Mouse (Mus musculus) gastrocnemius, postnatal 14 days (tissue): ENCODE data around the gene Acvr2b. TPM values are rescaled to one million over a fixed set of nuclear protein-coding genes. Genes with fewer than 3 reads are reported as not detected.
"Not testable (repeated sequence)": the region's sequence is repeated elsewhere in the genome, so short reads cannot be mapped to it uniquely, and the experiment has no call there.

Source experiments
- DNase-seq: peaks from one replicate; pipeline ENCODE4 v3.0.0; 2021; ENCODE audit warnings: mixed read lengths
- intact Hi-C: fragments of 180-260 bp; cut with DNase I; formaldehyde crosslinking; loops from one replicate; pipeline ENCODE4 v1.15.1; 2025; ENCODE audit warnings: low total_unique reads
- long read RNA-seq, 2 experiments: library from polyadenylated mRNA; stranded (forward); transcript quantifications; one replicate each; pipeline ENCODE4 v2.0.0; 2021
- total RNA-seq, 2 experiments: library from RNA; stranded (reverse); gene quantifications; 2 replicates each; pipeline ENCODE4 v1.2.3; 2021

Acvr2b gene
- total RNA-seq, result 1 to 10 TPM; 6.5 to 7.3 TPM
- long read RNA-seq, experiment 1, partial matches to known transcripts, result 2 of 8 reads
- long read RNA-seq, experiment 1, other reads (novel, unspliced or antisense), result 4 of 8 reads
- long read RNA-seq, experiment 2, transcript Acvr2b-205 (11 exons, 3,175 nt), result major isoform, 5 of 10 reads
- long read RNA-seq, experiment 2, partial matches to known transcripts, result 1 of 10 reads
- long read RNA-seq, experiment 2, other reads (novel, unspliced or antisense), result 4 of 10 reads

DNA sequence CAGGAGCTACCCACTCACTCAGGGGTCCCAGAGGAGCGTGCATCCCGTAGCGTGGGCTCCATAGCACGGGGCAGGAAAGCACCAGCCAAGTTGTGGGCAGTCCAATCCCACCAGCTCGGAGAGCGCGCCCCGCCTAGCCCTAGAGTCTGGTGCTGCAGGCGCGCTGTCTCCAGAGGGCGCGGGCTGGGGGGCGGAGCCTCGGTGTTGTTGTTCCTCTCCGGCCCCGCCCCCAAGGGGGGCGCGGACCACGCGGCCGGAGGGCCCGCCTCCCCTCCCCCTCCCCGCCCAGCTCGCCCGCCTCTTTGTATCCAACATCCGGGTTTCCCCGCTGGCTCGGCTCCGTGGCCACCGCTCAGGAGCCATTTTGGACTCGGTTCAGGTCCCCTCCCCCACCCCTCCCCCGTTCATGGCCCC lies at the start of gene Acvr2b:
Gene Acvr2b (plus strand): TSS at position 318 of the 414 bp plus-strand sequence.
- intact Hi-C loops, result no loop called here

DNA sequence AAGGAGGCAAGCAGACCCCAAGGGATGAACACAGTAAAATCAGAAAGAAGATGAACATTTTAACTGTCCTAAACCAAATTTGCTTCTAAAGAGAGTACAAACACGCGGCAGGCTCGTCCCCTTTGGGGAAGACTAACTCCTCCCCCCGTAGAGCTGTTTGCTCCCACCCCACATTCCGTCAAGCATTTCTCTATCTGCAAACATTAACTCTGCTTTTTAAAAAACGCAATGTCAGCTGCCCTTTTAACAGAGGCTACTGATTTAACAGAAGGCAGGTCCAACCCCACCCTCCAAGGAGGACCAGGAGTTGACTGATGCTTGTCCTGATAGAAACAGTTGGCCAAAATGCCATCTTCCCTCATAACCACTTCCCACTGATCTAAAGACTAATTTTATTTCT lies 48.0 kb upstream of the Acvr2b start:
- DNase-seq, result no peak
- intact Hi-C loops, result loop anchor here (10.0 kb wide), 1 partner anchor 199 kb away; the partner anchor contains the start of genes Acaa1b and Gm47289

More for the DNA sequence above, at the start of gene Acvr2b:
- DNase-seq, result peak; percentile 96

DNA sequence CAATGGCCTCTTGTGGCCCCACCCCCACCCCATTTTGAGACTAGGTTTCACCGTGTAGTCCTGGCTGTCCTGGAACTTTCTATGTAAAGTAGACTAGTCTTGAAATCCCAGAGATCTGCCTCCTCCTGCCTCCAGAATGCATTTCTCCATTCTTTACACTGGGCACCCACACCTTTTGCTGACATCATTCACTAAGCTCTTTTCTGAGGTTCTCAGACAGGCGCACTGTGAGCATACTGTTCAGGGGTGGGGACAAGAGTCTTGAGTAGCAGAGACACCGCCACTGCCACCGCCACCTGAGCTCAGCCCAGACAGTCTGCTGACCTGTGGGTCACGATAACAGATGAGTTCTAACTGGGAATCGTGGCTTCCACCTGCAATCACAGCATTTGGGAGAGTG lies 46.0 kb upstream of the Acvr2b start:
- intact Hi-C loops, result loop anchor here (10.0 kb wide), 1 partner anchor 201 kb away; the partner anchor contains the start of genes Acaa1b and Gm47289
- no peak for DNase-seq

DNA sequence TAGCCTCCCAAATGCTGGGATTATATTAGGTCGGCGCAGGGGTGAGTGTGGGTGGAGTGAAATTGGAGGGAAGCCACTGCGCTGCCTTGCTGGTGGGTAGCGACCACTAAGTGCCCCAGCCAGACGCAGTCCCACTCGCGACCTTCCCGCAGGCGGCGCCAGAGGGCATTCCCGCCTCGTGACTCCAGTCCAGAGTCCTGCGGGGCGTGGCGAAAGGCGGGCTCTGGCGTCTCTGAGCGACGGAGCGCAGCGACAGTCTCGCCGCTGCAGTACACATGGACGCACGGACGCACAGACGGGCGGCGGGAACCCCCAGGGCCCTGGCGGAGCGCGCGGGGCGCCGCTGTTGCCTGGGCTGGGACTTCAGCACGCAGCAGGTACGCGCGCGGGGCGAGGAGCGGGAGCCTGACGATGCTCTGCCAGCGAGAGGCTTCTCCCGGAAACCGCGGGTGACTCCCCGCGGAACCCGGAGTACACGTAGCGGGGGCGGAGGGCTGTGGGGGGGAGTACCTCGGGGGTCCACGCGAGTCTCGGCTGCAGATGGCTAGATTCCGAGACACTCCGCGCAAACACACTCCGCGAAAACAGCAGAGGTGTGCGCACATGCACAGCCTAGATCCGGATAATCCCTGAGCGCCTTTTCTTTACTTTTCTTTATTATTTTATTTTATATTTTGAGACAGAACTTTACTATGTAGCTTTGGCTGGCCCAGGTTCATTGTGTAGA lies 44.4 kb upstream of the Acvr2b start, which contains the start of gene Xylb:
Gene Xylb (plus strand): TSS at position 51 of the 727 bp plus-strand sequence.
- peak; percentile 92 for DNase-seq
- intact Hi-C loops, result loop anchor here (10.0 kb wide), 1 partner anchor 203 kb away; the partner anchor contains the start of genes Acaa1b and Gm47289

DNA sequence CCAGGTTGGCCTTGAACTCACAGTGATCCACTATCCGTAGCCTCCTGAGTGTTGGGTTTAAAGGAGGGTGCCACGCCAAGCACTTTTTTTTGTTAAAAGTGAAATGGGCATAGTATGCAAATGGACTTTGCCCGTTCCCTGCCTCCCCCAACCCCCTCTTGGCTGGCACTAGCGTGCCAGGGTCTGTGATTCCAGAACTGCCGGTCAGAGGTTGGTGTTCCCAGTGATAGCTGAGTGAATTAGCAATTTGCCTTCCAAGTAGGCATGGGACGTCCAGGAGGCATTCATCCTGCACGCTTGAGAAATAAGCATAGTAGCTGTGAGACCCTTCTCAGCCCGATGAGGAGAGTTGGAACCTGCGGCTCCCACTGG lies 43.9 kb upstream of the Acvr2b start:
- no peak for DNase-seq
- intact Hi-C loops, result loop anchor here (10.0 kb wide), 1 partner anchor 203 kb away; the partner anchor contains the start of genes Acaa1b and Gm47289

DNA sequence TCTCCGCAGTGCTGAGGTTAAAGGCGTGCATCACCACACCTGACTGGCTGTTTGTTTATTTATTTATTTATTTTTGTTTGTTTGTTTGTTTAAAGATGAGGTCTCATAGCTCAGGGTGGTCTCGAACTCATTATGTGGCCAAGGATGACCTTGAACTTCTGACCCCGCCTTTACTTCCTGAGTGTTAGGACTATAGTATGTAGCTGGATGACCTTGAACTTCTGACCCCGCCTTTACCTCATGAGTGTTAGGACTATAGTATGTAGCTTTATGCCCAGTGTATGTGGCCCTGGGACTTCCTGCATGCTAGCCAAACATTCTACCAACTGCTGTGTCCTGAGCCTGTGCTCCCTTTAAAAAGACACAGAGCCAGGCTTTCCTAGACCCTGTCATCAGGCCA lies 40.5 kb upstream of the Acvr2b start:
- DNase-seq, result no peak
- intact Hi-C loops, result loop anchor here (5.0 kb wide), 1 partner anchor 71 kb away; no protein-coding TSS in a partner anchor

DNA sequence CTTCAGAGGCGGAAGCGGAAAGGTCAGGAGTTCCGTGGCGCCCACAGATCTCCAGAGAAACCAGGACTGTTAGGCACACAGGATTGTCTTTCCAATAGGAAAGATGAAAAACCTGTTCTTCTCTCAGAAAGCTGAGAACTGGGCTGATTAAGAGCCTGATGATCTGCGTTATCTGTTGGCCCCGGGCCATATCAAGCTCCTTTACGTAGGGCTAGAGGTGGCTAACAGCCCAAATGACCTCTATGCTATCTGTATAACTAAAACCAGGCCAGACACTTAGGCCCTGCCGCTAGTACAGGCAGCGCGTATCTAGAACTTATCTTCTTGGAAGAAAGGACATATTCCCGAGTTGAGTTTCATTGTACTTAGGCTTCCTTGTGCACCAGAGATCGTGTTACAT lies 38.7 kb upstream of the Acvr2b start:
- no peak for DNase-seq
- intact Hi-C loops, result loop anchor here (5.0 kb wide), 1 partner anchor 69 kb away; no protein-coding TSS in a partner anchor

DNA sequence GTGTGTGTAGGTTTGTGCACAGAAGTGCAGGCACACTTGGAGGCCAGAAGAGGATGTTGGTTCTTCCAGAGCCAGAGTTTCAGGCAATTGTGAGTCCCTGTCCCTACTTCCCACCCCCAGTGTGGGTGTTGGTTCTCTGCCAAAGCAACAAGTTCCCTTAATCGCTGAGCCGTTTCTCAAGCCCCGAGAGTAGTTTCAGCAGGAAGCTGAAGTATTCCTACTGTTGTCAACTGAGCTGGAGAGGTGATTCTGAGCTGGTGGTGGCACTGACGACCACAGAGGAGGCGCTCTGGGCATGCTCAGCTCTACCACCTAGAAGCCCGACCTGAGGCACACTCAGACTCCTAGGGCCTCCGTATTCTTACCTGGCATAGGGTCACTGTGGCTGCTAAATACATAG lies 36.6 kb upstream of the Acvr2b start, which contains the start of gene Slc22a14:
Gene Slc22a14 (minus strand): TSS at position 270 of the 400 bp plus-strand sequence.
- no peak for DNase-seq
- intact Hi-C loops, result no loop called here

DNA sequence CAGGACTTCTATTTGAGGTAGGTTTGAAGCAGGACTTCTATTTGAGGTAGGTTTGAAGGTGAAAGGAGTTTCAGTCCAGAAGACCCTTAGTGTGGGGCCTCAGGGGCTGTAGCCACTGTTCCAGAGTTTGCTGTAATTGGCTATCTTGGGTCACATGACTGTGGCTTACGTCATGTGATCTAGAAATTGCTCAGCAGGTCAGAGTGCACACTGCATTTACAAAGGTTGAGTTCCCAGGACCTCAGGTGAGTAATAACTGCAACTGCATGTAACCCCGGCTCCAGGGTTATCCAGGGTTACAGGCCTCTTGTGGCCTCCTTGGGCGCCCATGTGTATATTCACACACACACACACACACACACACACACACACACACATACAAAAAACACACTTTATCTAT lies 33.6 kb upstream of the Acvr2b start:
- intact Hi-C loops, result no loop called here
- DNase-seq, result no peak

DNA sequence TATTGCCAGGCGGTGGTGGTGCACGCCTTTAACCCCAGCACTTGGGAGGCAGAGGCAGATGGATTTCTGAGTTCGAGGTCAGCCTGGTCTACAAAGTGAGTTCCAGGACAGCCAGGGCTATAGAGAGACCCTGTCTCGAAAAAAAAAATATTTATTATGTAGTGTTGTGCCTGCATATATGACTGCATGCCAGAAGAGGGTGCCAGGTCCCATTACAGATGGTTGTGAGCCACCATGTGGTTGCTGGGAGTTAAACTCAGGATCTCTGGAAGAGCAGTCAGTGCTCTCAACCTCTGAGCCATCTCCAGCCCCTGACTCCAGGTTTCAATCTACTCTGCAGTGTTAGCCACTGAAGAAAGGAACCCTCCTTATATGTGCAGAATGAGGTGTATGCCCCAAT lies 31.1 kb upstream of the Acvr2b start:
- DNase-seq, intact Hi-C loops: not testable (repeated sequence)

DNA sequence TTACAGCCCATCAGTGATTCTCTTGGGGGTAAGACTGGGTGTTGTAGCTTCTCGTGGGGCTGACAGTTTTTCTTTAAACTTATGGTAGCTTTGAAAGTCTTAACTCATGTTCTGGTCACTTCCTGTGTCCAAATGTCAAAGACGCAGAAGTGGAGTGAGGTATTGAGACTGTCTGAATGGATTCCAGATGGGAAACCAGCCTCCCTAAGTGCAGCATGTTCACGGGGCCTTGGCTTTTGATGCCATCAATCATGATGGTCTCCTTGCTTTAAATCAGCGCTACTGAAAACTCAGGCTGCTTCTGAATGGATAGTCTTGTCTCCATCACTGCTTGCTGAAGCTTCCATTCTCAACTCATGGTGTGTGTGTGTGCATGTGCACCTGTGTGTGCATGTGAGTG lies 30.7 kb upstream of the Acvr2b start:
- DNase-seq, result no peak
- intact Hi-C loops, result no loop called here

DNA sequence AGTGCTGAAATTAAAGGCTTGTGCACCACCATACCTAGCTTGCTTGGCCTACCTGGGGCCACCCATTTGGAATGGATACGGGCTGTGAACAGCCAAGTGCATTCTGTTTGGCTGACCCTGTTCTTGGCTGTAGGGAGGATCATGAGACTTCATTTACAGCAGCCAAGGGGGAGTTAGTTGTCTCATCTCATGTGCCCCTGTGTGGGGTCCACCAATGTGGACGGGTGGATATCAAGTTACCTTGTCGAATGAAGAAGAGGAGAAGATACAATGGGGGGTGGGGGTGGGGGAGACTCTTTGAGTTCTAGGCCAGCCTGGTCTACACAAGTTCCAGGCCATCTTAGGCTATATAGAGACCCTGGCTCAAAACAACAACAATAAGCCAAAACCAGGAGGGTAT lies 26.9 kb upstream of the Acvr2b start:
- DNase-seq, result no peak
- intact Hi-C loops, result no loop called here

DNA sequence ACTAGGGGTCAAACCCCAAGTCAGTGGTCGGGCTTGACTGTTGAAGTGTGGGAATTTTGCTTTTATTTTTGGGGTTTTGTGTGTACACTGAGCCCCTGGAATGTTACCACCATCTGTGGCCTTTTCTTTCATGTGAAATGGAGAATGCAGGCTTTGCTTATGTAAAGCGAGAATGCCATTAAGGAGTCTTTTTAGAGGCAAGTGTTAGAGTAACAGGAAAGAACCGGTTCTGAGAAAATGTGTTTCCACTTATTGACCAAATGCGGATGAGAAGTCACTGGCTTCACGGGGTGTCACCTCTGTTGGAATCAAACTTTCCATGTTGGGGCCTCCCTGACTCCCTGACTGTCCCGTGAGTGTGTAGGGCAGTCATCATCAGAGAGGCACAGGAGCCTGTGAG lies 26.4 kb upstream of the Acvr2b start:
- DNase-seq, result no peak
- intact Hi-C loops, result no loop called here

DNA sequence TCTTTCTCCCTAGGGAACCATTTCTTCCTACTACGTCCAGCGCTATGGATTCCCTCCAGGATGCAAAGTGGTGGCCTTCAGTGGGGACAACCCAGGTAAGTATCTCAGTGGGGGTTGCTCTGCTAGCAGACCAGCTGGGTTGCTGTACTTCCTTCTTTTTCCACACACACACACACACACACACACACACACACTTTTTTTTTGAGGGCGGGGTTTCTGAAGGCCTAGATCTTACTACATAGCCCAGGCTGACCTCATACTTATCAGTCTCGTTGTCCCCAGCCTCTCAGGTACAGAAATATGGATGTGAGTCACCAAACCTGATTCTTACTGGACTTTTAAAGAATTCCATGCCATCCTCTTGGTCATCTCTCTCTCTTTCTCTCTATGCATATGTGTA lies 23.7 kb upstream of the Acvr2b start:
- DNase-seq, result no peak
- intact Hi-C loops, result no loop called here

DNA sequence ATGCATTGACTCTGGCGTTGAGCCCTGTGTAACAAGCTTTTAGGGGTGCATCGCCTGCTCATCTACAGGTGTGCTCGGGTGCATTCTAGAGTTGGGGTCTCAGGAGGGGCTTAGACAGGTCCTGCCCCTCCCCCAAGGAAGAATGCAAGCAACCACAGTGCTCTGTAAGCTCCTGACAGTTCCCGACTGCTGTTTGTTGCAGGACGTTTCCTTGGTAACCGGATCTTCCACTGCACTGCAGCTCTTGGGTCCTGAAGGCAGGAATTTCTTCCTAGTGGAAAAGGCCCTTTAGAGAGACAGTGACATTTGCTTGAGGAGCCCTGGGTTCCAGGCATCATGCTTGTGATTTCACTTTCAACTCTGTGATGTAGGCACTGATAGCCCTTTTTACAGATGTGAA lies 19.3 kb upstream of the Acvr2b start:
- intact Hi-C loops, result no loop called here
- no peak for DNase-seq

DNA sequence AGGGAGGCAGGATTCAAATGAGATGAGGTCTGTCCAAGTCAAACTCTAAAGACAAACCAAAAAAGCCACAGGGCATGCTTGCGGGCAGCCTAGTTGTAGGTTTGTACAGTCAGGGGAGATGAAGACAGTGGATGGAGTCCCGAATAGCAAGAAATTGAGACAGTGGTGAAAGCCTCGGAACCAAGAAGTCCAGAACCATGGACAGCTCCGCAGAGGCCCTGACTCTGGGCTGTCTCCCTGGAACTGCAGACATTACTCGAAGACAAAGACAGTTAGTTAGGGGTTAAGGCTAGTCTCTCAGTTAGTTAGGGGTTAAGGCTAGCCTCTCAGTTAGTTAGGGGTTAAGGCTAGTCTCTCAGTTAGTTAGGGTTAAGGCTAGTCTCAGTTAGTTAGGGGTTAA lies 13.0 kb upstream of the Acvr2b start:
- intact Hi-C loops, result no loop called here
- no peak for DNase-seq

DNA sequence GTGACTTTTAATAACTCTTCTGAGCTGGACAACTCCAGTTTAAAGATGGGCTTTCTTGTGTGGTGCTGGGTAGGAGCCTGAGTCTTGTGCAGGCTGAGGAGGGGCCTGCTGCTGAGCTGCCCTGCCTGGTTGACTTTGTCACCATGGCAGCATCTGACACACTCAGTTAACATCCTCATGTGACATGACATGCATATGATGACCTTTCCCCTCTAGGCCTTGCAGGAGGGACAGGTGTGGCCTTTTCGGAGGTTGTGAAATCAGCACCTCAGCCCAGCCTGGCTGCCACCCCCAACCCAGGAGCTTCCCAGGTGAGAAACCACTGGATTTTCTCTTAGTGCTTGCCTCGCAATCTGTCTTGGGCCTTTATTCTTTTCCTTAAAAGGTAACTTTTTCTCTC lies 11.7 kb upstream of the Acvr2b start:
- intact Hi-C loops, result no loop called here
- no peak for DNase-seq

DNA sequence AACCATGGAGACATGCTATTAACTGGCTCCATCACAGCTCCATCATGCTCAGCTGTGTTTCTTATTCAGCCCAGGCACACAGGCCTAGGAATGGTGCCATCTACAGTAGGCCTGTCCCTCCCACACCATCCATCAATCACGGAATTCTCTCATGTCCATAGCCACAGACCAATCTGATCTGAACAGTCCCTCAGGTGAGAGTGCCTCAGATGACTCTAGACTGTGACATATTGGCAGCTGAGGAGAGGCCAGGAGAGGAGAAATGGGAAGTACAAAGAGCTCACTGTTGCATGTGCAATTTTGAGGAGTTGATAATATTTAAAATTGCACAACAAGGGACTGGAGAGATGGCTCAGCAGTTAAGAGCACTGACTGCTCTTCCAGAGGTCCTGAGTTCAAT lies 7.1 kb upstream of the Acvr2b start:
- intact Hi-C loops, result loop anchor here (5.0 kb wide), 1 partner anchor 42 kb away; no protein-coding TSS in a partner anchor
- DNase-seq, result no peak

DNA sequence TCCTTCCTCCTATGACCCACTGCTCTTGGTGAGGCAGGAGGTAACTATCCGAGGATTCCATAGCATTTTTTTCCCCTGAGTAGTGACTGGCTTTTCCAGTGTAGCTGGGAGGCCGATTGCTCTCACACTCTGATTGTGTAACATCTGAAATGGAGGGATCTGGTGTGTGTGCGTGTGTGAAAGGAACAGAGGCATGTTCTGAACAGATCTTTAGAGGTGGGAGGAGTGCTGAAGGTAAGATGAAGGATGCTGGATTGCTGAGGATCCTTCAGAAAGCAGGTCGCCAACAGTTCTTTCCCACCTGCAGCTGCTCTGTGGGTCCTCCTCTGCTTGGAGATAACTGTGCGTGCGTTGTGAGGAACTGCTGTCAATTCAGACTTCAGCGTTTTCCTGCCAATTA lies 567 bp upstream of the Acvr2b start:
- intact Hi-C loops, result no loop called here
- no peak for DNase-seq
